Mouse (Mus musculus): Measurements from ENCODE around the gene Tcp11x2.

DNA sequence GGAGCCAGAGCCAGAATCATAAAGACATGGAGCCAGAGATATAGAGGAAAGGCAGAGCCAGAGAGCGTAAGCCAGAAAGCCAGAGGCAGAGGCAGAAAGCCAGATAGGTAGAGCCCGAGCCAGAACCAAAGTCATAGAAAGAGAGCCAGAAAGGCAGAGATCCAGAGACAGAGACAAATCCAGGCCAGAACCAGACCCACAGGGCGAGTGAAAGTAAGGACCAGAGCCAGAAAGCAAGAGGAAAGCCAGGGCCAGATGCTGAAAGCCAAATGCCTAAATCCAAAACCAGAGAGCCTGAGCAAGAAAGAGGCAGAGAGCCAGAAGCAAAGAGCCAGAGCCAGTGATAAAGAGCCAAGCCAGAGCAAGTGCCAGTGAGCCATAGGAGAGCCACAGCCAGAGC, 5.8 kb downstream of the Tcp11x2 start:
- no peak for TF ChIP-seq CTCF (conservative IDR thresholded peaks at IDR 0.05; ENCODE audit: low read length)
- no peak for TF ChIP-seq POU5F1 (IDR thresholded peaks at IDR 0.05; ENCODE audit: borderline replicate concordance, low read length)

All from E14TG2a.4 (cell line).